Mouse (Mus musculus): ENCODE results near the gene Scml4.

The Scml4 gene

DNA sequence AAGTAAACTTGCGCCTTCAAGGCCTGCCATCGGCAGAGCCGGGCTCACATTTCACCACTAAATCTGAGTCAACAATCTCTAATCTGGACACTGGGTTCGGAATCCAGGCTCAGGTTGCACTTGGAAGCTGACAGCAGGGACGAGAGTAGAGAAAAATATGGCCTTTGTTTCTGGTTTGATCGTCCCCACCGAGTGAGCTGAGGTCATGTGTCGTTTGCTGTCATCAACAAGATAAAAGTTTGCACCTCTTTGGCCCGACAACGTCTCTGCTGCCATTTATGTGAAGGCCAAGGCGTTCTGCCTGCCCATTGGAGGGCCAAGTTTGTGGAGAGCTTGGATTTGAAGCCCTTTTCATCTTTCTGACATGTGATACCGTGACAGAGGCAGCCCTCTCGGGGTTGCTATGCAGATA is 135.3 kb downstream of the Scml4 start:
- DNase-seq (ENCODE audit: low spot score) = no peak

DNA sequence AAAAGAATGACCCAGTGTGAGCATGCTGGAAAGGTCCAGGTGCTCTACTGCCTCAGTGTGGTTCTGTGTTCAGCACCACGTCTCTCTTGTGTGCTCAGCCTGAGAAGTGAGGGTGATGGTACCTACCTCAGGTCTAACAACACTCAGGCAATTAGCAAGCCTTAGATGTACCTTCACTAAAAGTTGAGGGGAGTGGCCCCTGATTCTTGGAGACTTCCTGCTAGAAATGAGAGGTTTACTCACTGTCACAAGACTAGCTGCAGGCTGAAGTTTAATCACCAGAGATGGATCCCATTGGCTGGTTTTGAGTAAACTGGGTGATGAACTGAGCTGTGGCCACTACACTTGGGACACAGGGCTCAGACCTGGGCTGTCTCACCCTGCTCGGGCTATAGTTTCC is 137.1 kb downstream of the Scml4 start:
- no peak for DNase-seq (ENCODE audit: low spot score)

DNA sequence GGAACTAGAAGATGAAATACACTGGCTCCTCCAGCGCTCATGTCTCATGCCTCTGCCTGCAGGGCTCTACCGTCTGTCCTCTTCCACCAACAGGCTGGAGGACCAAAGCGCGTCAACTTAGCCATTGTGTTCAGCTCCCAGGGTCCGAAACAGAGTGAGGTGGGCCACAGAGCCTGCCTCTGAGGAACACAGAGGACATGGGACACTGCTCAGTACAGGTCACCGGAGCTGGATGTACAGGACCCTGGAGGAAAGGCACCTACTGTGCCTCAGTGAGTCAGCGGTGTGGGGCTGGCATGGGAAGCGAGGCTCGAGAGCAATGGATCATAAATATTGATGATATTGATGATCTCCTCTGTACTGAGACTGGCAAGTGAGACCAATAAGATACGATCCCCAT is 139.2 kb downstream of the Scml4 start:
- DNase-seq (ENCODE audit: low spot score) = no peak

GRCm38 (mm10) chr10:43001433-43001832 is 141.3 kb downstream of the Scml4 start:
- DNase-seq (ENCODE audit: low spot score) = no peak

DNA sequence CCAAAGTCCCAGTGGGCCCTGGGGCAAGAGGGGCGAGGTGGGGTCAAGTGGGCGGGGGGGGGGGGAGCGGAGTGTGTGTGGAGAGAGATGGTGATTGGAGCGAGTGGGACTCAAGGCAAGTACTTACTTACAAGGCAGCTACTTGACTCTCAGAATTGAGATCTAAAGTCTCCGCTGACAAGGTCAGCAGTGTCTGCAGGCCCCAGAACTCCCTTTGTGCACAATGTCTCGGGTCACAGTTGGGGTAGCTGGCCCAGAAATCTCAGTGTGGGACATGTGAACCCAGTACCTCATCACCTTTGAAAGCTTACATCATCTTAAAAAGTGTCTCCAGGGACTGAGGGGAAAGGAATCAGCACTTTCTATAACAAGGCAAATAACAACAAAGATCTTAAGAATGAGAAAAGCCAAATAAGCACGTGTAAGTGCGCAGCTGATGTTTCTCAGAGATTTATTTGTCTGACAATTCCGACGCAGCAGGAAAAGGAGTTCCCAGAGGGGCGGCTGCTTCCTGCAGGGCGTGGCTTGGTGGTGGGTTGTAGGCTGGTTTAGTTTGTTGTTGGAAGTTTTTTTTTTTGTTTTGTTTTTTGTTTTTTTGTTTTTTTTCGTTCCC is 142.0 kb downstream of the Scml4 start:
- no peak for DNase-seq (ENCODE audit: low spot score)

DNA sequence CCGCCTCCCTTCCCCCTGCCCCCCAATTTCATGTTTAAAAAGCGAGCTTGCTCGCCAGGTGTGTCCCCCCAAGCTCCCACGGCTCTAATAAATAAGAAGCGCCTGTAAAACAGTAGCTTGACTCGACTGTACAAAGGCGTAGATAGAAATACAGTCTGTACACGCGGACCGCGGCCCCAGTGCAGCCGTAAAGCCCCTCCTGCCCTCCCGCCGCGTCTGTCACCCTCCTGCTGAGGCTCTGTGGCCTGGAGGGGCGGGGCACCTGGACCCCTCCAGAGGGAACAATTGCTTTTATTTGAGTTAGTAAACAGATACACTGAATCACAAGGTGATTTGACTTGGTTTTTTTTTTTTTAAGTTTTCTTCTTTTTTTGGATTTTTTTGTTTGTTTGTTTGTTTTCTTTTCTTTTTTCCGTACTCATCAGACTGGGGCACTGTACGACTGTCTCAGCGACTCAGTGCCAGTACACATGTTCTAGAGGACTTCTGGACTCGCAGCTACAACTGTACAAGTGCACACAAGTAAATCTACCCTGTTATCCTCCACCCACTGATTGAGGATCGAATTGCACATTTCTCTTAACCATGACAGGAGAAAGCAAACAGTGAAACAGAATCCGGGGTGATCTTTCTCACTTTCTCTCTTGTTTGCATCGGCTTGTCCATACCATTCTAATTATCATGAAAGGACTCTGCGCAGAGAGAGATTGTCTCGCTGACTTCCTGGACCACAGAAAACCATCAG is 142.7 kb downstream of the Scml4 start:
- no peak for DNase-seq (ENCODE audit: low spot score)

DNA sequence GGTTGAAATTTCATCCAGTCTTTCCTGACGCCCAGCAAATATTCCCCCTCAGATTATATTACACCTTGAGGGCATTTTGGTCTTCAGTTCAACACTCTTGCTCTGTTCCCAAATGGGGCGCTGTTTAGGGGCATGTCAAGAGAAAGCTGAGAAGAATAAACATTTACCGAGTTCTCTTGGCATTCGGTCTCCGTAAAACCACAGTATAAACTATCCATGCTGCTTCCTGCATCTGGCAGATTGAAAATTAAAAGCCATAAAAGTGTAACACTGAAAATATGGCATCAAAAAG is 143.2 kb downstream of the Scml4 start:
- DNase-seq (ENCODE audit: low spot score) = no peak

GRCm38 (mm10) chr10:43004174-43004734 is 144.1 kb downstream of the Scml4 start:
- DNase-seq (ENCODE audit: low spot score) = no peak

DNA sequence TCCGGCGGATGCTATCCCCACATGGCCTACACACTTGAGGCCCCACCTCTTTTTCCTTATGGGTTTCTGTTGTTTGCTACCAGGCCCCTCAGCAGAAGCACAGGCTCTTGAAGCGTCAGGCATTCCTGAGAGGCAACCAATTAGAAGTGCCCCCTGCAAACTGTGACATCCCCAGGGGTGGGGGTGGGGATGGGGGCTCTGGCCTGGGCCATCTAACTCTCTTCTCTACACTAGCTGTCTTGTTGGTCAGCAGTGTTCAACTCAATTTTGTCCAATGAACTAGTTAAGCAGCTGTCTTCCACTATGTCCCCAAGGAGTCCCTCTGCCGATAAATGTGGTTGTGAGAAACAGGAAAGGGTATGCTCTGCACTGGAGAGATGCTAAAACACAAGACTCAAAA is 144.9 kb downstream of the Scml4 start:
- DNase-seq (ENCODE audit: low spot score) = no peak

DNA sequence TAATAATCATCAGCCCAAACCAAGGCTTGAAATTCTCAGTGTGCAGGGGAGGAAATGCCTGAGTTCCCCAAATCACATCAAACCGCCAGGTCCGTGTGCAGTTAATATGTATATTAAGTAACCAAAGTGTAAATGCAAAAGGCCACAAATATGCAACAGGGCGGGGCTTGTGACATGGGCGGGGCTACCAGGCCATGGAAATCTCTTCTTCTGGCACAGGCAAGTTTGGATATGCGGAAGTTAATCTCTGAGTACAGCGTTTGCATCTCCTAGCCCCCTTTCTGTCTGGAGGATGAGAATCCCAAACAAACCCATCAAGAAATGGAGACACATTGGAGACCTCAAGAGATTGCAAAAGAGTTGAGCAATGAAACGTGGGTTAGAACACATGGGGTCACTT is 145.5 kb downstream of the Scml4 start:
- DNase-seq (ENCODE audit: low spot score) = no peak

- no peak for DNase-seq (ENCODE audit: low spot score)
Observed at GRCm38 (mm10) chr10:43006534-43006933, 146.4 kb downstream of the Scml4 start.

GRCm38 (mm10) chr10:43008116-43008515 is 147.9 kb downstream of the Scml4 start:
- DNase-seq (ENCODE audit: low spot score) = no peak
